Mouse (Mus musculus): ENCODE data around the gene Terf2ip. TPM values are rescaled to one million over a fixed set of nuclear protein-coding genes. Genes with fewer than 3 reads are reported as not detected.

Terf2ip gene
- total RNA-seq, 2 experiments from 2014 or later: 15.4 to 16.1 TPM

DNA sequence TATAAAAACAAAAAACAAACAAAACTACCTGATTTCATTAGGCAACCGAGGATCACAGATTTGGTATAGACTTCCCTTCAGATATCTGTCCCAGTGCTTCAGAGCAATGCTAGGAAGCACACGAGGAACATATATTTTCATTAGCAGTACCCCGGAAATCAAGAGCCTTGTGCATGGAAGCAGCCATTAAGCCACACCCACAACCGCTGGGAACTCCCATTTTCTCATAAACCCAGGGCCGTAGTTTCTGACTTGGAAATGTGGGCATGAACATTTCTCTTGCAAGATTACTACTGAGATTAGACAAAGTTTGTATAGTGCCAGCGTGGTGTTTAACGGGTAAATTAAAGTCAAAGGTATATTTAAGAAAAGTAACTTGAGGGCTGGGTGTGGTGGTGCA is 1.6 kb upstream of the Terf2ip start:
- no peak for DNase-seq

- peak; percentile 72 for DNase-seq
Measured at GRCm38 (mm10) chr8:112011816-112012242, 631 bp downstream of the Terf2ip start.

DNA sequence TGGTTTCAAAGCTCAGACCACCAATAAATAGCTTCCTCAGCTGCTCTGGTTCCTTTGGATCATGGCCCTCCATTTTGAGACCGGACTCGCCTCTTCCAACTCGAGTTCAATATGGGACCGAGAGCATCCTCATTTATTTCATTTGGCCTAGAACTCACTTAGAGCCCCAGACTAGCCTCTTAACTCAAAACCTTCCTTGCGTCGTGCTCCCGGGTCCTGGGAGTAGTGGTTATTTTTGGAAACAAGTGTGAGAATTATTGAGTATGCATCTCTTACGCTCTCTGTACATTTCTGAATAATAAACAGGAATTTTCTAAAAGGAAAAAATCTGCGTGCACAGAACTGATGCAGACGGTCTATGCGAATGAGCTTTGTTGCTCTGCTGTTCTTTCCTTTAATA is 3.7 kb downstream of the Terf2ip start, which contains the start of gene Gm6793:
Gm6793 (minus strand) TSS at position 101 of the 400 bp plus-strand sequence.
- DNase-seq: no peak

DNA sequence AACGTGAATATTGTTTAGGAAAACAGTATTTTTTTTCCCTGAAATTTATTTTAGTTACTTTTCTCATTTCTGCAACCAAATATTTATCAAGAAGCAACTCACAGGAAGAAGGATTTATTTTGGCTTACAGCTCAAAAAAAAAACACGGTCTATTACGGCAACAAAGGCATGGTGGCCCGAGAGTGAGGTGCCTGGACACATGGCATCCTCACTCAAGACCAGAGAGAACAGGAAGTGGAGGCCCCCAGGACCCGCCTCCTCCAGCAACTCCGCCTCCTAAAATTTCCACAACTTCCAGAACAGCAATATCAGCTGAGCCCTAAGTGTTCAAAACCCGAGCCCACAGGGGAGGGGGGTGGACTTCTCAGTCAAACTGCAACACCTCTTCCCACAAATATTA is 18.3 kb downstream of the Terf2ip start:
- DNase-seq: no peak

- DNase-seq: no peak
Measured at GRCm38 (mm10) chr8:112030663-112031062, 19.5 kb downstream of the Terf2ip start.

GRCm38 (mm10) chr8:112033071-112033470 is 21.9 kb downstream of the Terf2ip start:
- no peak for DNase-seq

DNA sequence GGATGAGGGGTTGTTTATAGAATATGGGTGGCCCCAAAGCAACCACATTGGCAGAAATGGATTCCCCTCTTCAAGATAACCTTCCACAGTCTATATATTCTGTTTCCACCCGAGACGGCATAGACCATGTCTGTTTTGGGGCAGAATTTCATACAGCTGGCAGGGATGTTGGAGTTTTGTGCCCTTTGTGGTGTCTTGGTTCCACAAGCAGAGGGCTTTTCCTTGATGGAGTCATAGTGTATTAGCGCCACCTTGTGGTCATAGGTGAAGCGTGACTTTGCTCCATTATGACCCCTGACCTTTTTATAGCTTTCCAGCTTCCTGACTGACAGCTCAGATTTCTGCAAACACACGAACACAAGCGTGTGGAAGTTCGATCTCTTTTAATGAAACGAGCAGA is 23.4 kb downstream of the Terf2ip start:
- DNase-seq: peak; percentile 50

- DNase-seq: no peak
Measured at GRCm38 (mm10) chr8:112037521-112037920, 26.3 kb downstream of the Terf2ip start.

DNA sequence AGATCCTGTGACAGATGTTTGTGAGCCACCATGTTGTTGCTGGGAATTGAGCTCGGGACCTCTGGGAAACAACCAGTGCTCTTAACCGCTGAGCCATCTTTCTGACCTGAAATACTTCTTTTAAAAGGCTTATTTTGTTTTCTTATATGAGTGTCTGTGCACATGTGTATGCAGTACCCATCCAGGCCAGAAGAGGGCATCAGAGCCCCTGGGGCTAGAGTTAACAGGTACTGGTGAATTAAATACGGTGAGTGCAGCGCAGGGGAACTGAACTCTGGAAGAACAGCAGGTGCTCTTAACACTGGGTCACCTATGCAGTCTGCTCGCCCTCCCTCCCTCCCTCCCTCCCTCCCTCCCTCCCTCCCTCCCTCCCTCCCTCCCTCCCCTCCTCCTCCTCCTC is 34.0 kb downstream of the Terf2ip start:
- no peak for DNase-seq

DNA sequence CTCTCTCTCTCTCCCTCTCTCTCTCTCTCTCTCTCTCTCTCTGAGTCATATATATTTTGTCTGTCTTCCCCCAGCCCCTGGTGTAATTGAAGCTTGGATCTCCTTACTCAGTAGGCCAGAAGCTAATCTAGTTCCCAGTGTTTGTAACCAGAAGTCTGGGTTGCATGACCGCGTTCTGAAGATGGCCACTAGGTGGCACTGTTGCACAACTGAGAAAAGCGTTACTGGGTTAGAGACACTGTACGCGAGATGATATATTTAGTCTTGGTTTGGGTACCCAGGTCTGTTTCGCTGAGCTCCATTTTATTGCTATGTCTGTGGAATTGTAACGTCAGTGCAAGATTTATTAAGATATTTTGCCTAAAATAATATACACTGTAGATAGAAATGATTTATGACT is 34.7 kb downstream of the Terf2ip start:
- DNase-seq: peak; percentile 86

GRCm38 (mm10) chr8:112048293-112048692 is 37.1 kb downstream of the Terf2ip start:
- no peak for DNase-seq

DNA sequence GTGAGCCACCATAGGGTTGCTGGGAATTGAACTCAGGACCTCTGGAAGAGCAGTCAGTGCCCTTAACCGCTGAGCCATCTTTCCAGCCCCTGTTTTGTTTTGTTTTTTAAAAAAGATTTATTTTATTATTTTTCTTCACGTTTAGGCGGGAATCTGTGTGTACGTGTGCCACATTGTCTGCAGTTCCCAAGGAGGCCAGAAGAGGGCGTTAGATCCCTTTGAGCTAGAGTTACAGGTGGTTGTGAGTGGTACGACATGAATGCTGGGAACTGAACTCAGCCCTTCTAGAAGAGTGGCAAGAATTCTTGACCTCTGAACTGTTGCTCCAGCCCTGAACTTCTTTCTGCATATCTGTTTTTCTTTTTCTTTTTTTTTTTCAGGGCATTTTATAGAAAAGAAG is 38.8 kb downstream of the Terf2ip start:
- DNase-seq: no peak

DNA sequence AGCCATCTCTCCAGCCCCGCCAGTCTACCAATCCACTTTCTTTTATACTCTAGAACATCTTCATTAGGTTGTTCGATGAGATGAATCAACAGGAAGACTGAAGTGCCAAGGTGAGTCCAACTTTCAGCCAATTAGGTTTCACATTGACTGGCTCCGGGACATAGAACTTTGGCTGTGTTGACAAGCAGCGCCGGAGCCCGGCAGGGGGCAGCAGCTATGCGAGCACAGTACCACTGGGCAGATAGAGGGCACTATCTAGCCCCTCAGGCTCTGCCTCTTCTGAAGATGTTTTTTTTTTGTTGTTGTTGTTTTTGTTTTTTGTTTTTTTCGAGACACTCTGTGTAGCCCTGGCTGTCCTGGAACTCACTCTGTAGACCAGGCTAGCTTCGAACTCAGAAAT is 40.3 kb downstream of the Terf2ip start:
- no peak for DNase-seq

DNA sequence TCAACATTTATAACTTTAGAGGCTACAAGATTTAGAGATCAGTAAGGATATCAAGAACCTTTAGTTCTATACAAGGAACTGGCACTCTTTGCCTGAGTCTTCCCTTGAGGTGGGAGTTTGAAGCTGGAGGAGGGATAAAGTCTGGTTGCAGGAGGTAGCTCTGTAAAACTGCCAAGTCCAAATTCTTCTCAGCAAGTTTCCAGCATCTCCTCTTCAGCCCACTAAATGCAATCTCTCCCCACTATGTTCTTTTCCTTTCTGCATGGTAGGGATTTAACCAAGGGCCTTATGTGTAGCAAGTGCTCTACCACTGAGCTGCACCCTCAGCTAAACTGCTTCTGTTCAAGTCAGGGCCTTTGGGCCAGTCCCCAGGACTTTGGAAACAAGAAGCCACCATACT is 43.3 kb downstream of the Terf2ip start:
- no peak for DNase-seq

- DNase-seq: peak; percentile 48
Measured at GRCm38 (mm10) chr8:112061372-112061771, 50.2 kb downstream of the Terf2ip start.

Other genes with a start within 250 kb of the Terf2ip start
- 10 to 100 TPM; 69.4 to 73.4 TPM for gene Cfdp1, start 157.1 kb upstream of the Terf2ip start, total RNA-seq (2021)
- gene Tmem170, start 134.6 kb upstream of the Terf2ip start, total RNA-seq (2021): 1 to 10 TPM; 6.2 TPM
- under 1 TPM; 0.15 to 0.18 TPM for gene Chst5, start 101.0 kb upstream of the Terf2ip start, total RNA-seq (2021)
- 1 to 10 TPM; 4.0 to 5.5 TPM for gene Tmem231, start 77.5 kb upstream of the Terf2ip start, total RNA-seq (2021)
- gene Gabarapl2, start 70.7 kb upstream of the Terf2ip start, total RNA-seq (2021): 100 to 1,000 TPM; 119 to 121 TPM
- gene Adat1, start 19.1 kb upstream of the Terf2ip start, total RNA-seq (2021): 1 to 10 TPM; 3.2 to 4.3 TPM
- gene Kars, start 75 bp upstream of the Terf2ip start, total RNA-seq (2021): 100 to 1,000 TPM; 107 to 114 TPM
- gene Gm6793, start 3.6 kb downstream of the Terf2ip start, total RNA-seq (2021): under 1 TPM in 1 of 2 experiments, not detected in 1; 0.85 TPM